9 mouse cellular contexts compared by ENCODE assay signal in the genomic region with DNA sequence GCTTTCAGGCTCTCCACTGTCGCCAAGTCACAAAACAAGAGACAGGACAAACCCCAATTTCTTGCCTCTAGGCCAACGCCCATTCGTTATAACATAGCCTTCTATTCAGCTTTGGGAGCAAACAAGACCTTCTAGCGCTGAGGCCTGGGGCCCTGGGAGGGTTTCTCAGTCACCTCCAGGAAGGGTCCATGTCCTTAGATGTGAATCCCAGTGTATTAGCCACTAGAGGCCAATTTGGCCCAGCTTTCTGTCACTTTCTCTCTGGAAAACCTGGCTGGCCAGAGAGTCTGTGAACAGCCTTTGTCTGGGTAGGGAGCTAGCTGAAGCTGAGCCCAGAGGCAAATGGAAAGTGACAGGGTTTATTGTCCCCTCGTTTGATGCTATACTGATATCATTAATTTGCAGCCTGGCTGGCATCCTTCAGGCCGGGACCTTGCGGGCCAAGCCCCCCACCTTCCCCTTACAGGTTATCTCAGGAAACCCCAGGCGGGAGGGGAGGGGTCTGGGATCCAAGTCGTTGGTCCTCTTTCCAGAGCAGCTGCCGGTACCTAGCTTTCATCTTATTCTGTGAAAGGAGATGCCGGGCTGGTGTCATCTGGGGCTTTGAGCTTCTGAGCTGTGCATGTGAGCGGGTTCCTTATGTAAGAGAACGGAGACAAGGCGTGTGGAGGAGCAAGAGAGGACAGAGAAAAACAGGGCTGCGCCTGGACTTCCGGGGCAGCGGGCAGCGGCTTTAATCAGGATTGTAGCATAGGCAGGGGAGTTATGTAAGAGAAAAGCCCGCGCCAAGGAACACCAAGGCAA. TPM values are rescaled to one million over a fixed set of nuclear protein-coding genes. Genes with fewer than 3 reads are reported as not detected.
DNase-seq lines count a peak whose midpoint lies in the region; ATAC-seq and TF ChIP-seq lines count a peak whose summit lies in the region.
"Had no signal": no experiment of that assay in that cellular context is flagged by ENCODE, and none has a peak within 500 bp of the region (broad histone marks: within the 10 kb centered on the region; RNA-seq: fewer than 3 reads in every experiment).

No protein-coding gene starts in this region.

- no peaks in the 10 kb centered on the region for H3K36me3 ChIP-seq in embryonic facial prominence, embryonic 12.5 days
- H3K36me3 ChIP-seq in hindbrain, embryonic 13.5 days: no peaks in the 10 kb centered on the region
- no peaks in the 10 kb centered on the region for H3K36me3 ChIP-seq in midbrain, embryonic 14.5 days (ENCODE audit: control insufficient read depth, insufficient read depth, low read length)

- no peaks in the 10 kb centered on the region for H3K9me3 ChIP-seq in embryonic facial prominence, embryonic 12.5 days
- no peaks in the 10 kb centered on the region for H3K9me3 ChIP-seq in hindbrain, embryonic 13.5 days
- no peaks in the 10 kb centered on the region for H3K9me3 ChIP-seq in midbrain, embryonic 14.5 days (ENCODE audit: control insufficient read depth, low read length)

- H3K27me3 ChIP-seq in embryonic facial prominence, embryonic 12.5 days: peaks cover 44% of the 10 kb centered on the region
- 0 out of 2 replicates have a peak, but pooled peaks cover 8% of the 10 kb centered on the region for H3K27me3 ChIP-seq in hindbrain, embryonic 13.5 days
- no peaks in the 10 kb centered on the region for H3K27me3 ChIP-seq in midbrain, embryonic 14.5 days (ENCODE audit: control insufficient read depth, insufficient read depth, low read length)

- peak overlapping the region; percentile 29 for H3K4me2 ChIP-seq in embryonic facial prominence, embryonic 12.5 days (replicated peaks)
- H3K4me2 ChIP-seq in hindbrain, embryonic 13.5 days: peak overlapping the region; percentile 32
- H3K4me2 ChIP-seq in midbrain, embryonic 14.5 days (ENCODE audit: low read length): peak overlapping the region; percentile 41

- TF ChIP-seq CTCF in left cerebral cortex, adult 2 months (IDR thresholded peaks at IDR 0.05): no peak

- no peak overlapping the region for H3K9ac ChIP-seq in embryonic facial prominence, embryonic 12.5 days
- peak overlapping the region; percentile 67 for H3K9ac ChIP-seq in hindbrain, embryonic 13.5 days
- peak overlapping the region; percentile 51 for H3K9ac ChIP-seq in midbrain, embryonic 14.5 days (replicated peaks; ENCODE audit: low read length)

- no peak for ATAC-seq in embryonic facial prominence, embryonic 12.5 days (ENCODE audit: insufficient number of reproducible peaks, insufficient read depth, low FRiP score, low TSS enrichment)
- ATAC-seq in hindbrain, embryonic 13.5 days (ENCODE audit: low FRiP score): peak; percentile 47; the same call in 1 of the 2 replicates
- peak; percentile 67; the same call in 1 of the 2 replicates for ATAC-seq in midbrain, embryonic 14.5 days (ENCODE audit: low FRiP score, low TSS enrichment)
- no peak for ATAC-seq in activated CD4-positive, CD25-positive, alpha-beta regulatory T cell, adult 4 months

- intact Hi-C loops in left cerebral cortex, adult 2 months (cut with DNase I): no loop called here

- H3K27ac ChIP-seq in embryonic facial prominence, embryonic 12.5 days: 0 out of 2 replicates have a peak overlapping the region, but pooled peaks have one; percentile 36
- H3K27ac ChIP-seq in hindbrain, embryonic 13.5 days: peak overlapping the region; percentile 98
- peak overlapping the region; percentile 99 for H3K27ac ChIP-seq in left cerebral cortex, adult 2 months
- peak overlapping the region; percentile 99 for H3K27ac ChIP-seq in midbrain, embryonic 14.5 days (replicated peaks; ENCODE audit: low read depth, low read length)

- peak; percentile 25 for DNase-seq in ovary, postnatal 36 days (ENCODE audit: low spot score)
- no peak for DNase-seq in ovary, postnatal 10 days (ENCODE audit: low spot score)
- DNase-seq in left cerebral cortex, adult 2 months (ENCODE audit: extremely low spot score in 1 of 2, low spot score in 2 of 2): peak in 1 of 2 experiments; percentile 65
- peak; percentile 79 for DNase-seq in midbrain, embryonic 14.5 days
- no peak for DNase-seq in urinary bladder, postnatal 10 days (ENCODE audit: low spot score)

- H3K4me3 ChIP-seq in embryonic facial prominence, embryonic 12.5 days: no peak overlapping the region
- no peak overlapping the region for H3K4me3 ChIP-seq in hindbrain, embryonic 13.5 days
- 0 out of 2 replicates have a peak overlapping the region, but pooled peaks have one; percentile 7 for H3K4me3 ChIP-seq in left cerebral cortex, adult 2 months
- H3K4me3 ChIP-seq in midbrain, embryonic 14.5 days (replicated peaks; ENCODE audit: low read depth, low read length): no peak overlapping the region
- H3K4me3 ChIP-seq: myocyte had no signal

- H3K4me1 ChIP-seq in embryonic facial prominence, embryonic 12.5 days: peaks cover 22% of the 10 kb centered on the region
- H3K4me1 ChIP-seq in hindbrain, embryonic 13.5 days (replicated peaks): peaks cover 57% of the 10 kb centered on the region
- peaks cover 47% of the 10 kb centered on the region for H3K4me1 ChIP-seq in midbrain, embryonic 14.5 days (ENCODE audit: control insufficient read depth, insufficient read depth, low read length)

- WGBS in embryonic facial prominence, embryonic 12.5 days: 15% methylated on average over 20 of the region's 20 CpGs
- whole genome bisulfite sequencing in hindbrain, embryonic 13.5 days: 10% methylated on average over 20 of the region's 20 CpGs
- WGBS in midbrain, embryonic 14.5 days: 7% methylated on average over 20 of the region's 20 CpGs

RNA-seq across cellular contexts. Expression of gene Stmn1, which starts 17.5 kb away (rescaled TPM):
- 2,563 and 2,644 TPM in 2 replicates for polyA plus RNA-seq in embryonic facial prominence, embryonic 12.5 days (2016; fragmentation: Nextera tagmentation; extraction: Ambion mirVana)
- polyA plus RNA-seq in hindbrain, embryonic 13.5 days (2015; fragmentation: Nextera tagmentation; extraction: Ambion mirVana): 6,917 and 6,921 TPM in 2 replicates
- total RNA-seq in left cerebral cortex, adult 2 months (2021): 1,000 to 10,000 TPM in 1 of 2 experiments, 100 to 1,000 TPM in 1; 990 to 1,034 TPM
- 6,974 and 7,359 TPM in 2 replicates for polyA plus RNA-seq in midbrain, embryonic 14.5 days (2014; fragmentation: Nextera tagmentation; extraction: Ambion mirVana)
- polyA plus RNA-seq in activated CD4-positive, CD25-positive, alpha-beta regulatory T cell, adult 4 months (2017; shearing (Covaris generic)): 100 to 1,000 TPM; 262 to 341 TPM

RNA-seq across cellular contexts. Expression of gene Paqr7, which starts 45.9 kb away (rescaled TPM):
- polyA plus RNA-seq in embryonic facial prominence, embryonic 12.5 days (2016; fragmentation: Nextera tagmentation; extraction: Ambion mirVana): 3.3 and 3.4 TPM in 2 replicates
- polyA plus RNA-seq in hindbrain, embryonic 13.5 days (2015; fragmentation: Nextera tagmentation; extraction: Ambion mirVana): 20.2 and 21.5 TPM in 2 replicates
- 10 to 100 TPM; 69.3 to 77.9 TPM for total RNA-seq in left cerebral cortex, adult 2 months (2021)
- polyA plus RNA-seq in midbrain, embryonic 14.5 days (2014; fragmentation: Nextera tagmentation; extraction: Ambion mirVana): 6.6 and 14.3 TPM in 2 replicates
- 10 to 100 TPM; 23.9 to 27.1 TPM for polyA plus RNA-seq in activated CD4-positive, CD25-positive, alpha-beta regulatory T cell, adult 4 months (2017; shearing (Covaris generic))

RNA-seq across cellular contexts. Expression of gene Pafah2, which starts 54.5 kb away (rescaled TPM):
- polyA plus RNA-seq in embryonic facial prominence, embryonic 12.5 days (2016; fragmentation: Nextera tagmentation; extraction: Ambion mirVana): 11.2 and 11.7 TPM in 2 replicates
- 7.8 TPM in 2 replicates for polyA plus RNA-seq in hindbrain, embryonic 13.5 days (2015; fragmentation: Nextera tagmentation; extraction: Ambion mirVana)
- 1 to 10 TPM; 6.5 to 6.9 TPM for total RNA-seq in left cerebral cortex, adult 2 months (2021)
- 5.0 and 6.9 TPM in 2 replicates for polyA plus RNA-seq in midbrain, embryonic 14.5 days (2014; fragmentation: Nextera tagmentation; extraction: Ambion mirVana)
- polyA plus RNA-seq in activated CD4-positive, CD25-positive, alpha-beta regulatory T cell, adult 4 months (2017; shearing (Covaris generic)): under 1 TPM; 0.70 to 0.90 TPM

Comparison
In these comparisons a context has a peak if more than half of its experiments do, and no peak if none do; other contexts are left out.
1. DNase-seq: peak in ovary, postnatal 36 days (single experiment) and midbrain, embryonic 14.5 days (single experiment); none in ovary, postnatal 10 days (single experiment) and urinary bladder, postnatal 10 days (single experiment).
2. ATAC-seq: peak in hindbrain, embryonic 13.5 days (single experiment) and midbrain, embryonic 14.5 days (single experiment); none in embryonic facial prominence, embryonic 12.5 days (single experiment) and activated CD4-positive, CD25-positive, alpha-beta regulatory T cell, adult 4 months (single experiment).
3. H3K27ac ChIP-seq: peak in every context shown above with its lines; median percentile 99 in left cerebral cortex, adult 2 months; 99 in midbrain, embryonic 14.5 days; 98 in hindbrain, embryonic 13.5 days; 36 in embryonic facial prominence, embryonic 12.5 days.
4. Peak in every context shown above with its lines, with median percentiles within 50 percentile points of each other: H3K4me2 ChIP-seq.